Mouse (Mus musculus): Measurements from ENCODE around the gene Slc17a6. TPM values are rescaled to one million over a fixed set of nuclear protein-coding genes. Genes with fewer than 3 reads are reported as not detected.
A peak's percentile ranks its signal among the peaks of the same experiment; 100 is the strongest.

Gene Slc17a6
- polyA plus RNA-seq, 1 experiment from 2014 or later = 111 TPM

DNA sequence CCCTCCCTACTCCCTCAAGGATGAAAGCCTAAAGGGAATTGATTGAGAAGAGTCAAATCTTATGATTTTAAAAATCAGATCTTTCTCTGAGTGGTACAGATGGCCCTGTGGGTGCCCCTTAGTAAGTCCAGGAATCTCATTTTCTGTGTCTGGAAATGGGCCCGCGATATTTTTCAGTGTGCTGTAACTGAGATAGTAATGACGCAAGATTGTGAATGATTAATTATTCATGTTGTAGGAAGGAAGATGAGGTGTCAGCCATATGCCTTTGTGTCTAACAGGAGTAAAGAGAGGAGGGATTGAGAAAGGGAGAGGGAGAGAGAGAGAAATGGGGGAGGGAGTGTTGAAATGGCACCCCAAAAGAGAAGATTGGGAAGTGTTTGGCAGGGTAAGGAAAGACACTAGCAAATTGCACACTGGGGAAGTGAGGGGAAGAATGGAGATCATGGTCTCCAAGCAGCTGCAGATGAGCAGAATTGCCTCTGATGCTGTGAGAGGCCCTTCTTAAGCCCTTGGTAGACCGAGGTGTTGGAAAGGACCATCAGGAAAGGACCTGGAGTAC is 2.6 kb downstream of the Slc17a6 start:
- WGBS = 3% methylated on average over 4 of the region's 4 CpGs

DNA sequence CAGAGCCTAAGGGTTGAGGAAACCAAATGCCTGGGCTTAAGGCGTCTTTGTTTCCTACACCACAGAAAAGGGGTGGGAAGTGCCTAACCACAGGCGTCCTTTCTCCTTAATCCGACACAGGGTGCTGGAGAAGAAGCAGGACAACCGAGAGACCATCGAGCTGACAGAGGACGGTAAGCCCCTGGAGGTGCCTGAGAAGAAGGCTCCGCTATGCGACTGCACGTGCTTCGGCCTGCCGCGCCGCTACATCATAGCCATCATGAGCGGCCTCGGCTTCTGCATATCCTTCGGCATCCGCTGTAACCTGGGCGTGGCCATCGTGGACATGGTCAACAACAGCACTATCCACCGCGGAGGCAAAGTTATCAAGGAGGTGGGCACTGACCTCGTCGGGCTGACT is 3.4 kb downstream of the Slc17a6 start:
- no peaks in the 10 kb centered on the region; the same call in 1 of the 2 replicates for H3K4me1 ChIP-seq (replicated peaks; ENCODE audit: control insufficient read depth, insufficient read depth, low read length)
- H3K27me3 ChIP-seq (ENCODE audit: control insufficient read depth, insufficient read depth, low read length) = peaks cover 60% of the 10 kb centered on the region
- DNase-seq (ENCODE audit: low spot score) = no peak
- peak; percentile 18; the same call in 1 of the 2 replicates for ATAC-seq (ENCODE audit: low FRiP score)
- WGBS = under 1% methylated on average over 23 of the region's 23 CpGs
- peak overlapping the region; percentile 49 for H3K4me3 ChIP-seq (replicated peaks; ENCODE audit: low read length)
- H3K27ac ChIP-seq = peak overlapping the region; percentile 97
- peak overlapping the region; percentile 78 for H3K4me2 ChIP-seq (replicated peaks)
- no peaks in the 10 kb centered on the region for H3K9me3 ChIP-seq (ENCODE audit: control insufficient read depth, low read length)
- H3K9ac ChIP-seq = peak overlapping the region; percentile 78
- 0 out of 2 replicates have a peak, but pooled peaks cover 6% of the 10 kb centered on the region for H3K36me3 ChIP-seq (replicated peaks; ENCODE audit: control insufficient read depth, insufficient read depth)

More for the DNA sequence above, 2.6 kb downstream of the Slc17a6 start:
- H3K4me1 ChIP-seq (replicated peaks; ENCODE audit: control insufficient read depth, insufficient read depth, low read length) = peaks cover 2% of the 10 kb centered on the region; the same call in 1 of the 2 replicates
- H3K9ac ChIP-seq = peak overlapping the region; percentile 78
- H3K4me3 ChIP-seq (replicated peaks; ENCODE audit: low read length) = peak overlapping the region; percentile 49
- DNase-seq (ENCODE audit: low spot score) (peak; percentile 71), ATAC-seq (ENCODE audit: low FRiP score) (peak; percentile 44)
- peak overlapping the region; percentile 78 for H3K4me2 ChIP-seq (replicated peaks)
- H3K36me3 ChIP-seq (replicated peaks; ENCODE audit: control insufficient read depth, insufficient read depth) = 0 out of 2 replicates have a peak, but pooled peaks cover 6% of the 10 kb centered on the region
- H3K27ac ChIP-seq = peak overlapping the region; percentile 97
- H3K27me3 ChIP-seq (ENCODE audit: control insufficient read depth, insufficient read depth, low read length) = peaks cover 61% of the 10 kb centered on the region
- no peaks in the 10 kb centered on the region for H3K9me3 ChIP-seq (ENCODE audit: control insufficient read depth, low read length)

DNA sequence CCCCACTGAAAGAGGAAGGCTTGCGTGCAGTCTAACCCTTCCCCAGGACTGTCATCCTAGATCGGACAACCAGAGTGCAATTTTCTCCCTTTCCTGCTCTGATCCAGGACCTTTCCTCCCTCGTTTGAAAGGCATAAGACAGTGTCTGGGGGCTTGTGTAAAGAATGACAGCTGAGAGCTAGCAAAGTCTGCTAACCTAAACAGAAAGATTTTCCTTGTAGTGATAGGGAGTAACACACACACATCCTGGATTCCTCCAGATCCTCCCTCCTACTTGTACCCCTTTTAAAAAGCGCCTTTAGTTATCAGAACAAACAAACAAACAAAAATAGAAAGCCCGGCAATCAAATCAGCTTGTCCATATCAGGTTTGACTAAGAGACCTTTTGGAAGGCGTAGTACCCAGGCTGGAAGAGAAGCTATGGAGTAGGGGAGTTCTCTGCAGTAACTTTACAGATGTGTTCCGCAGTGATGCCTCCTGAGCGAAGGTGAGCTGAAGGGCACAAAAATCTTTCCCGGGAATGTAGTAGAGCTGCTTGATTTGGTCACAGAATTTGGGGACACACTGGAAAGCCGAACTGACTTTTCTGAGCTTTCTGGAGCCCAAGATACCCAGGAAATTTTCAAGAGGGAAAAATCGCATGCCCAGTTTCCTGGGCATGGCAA is 3.9 kb downstream of the Slc17a6 start:
- no peaks in the 10 kb centered on the region; the same call in 1 of the 2 replicates for H3K4me1 ChIP-seq (replicated peaks; ENCODE audit: control insufficient read depth, insufficient read depth, low read length)
- peak overlapping the region; percentile 97 for H3K27ac ChIP-seq

DNA sequence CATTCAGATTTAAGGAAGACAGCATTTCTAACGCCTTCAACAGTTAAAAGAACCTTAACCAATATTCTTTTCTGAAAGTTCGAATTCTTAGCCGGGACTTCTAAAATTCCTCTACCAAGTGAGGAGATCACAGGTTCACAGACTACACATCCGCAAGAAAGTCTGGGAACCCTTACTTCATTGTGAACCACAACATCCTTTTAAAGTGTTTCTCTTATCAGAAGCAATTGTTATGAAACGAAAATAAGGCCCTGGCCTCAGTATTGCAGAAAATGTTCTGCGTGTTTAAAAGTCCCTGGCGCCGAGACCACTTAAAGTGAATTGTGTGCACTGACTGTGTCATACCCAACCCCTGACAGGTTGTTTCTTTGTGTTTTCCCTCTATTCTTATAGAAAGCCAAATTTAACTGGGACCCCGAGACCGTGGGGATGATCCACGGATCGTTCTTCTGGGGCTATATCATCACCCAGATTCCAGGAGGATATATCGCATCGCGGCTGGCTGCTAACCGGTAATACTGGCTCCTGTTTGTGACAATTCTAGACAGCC is 4.7 kb downstream of the Slc17a6 start:
- H3K4me1 ChIP-seq (replicated peaks; ENCODE audit: control insufficient read depth, insufficient read depth, low read length) = no peaks in the 10 kb centered on the region; the same call in 1 of the 2 replicates
- H3K27ac ChIP-seq = peak overlapping the region; percentile 97
- peak overlapping the region; percentile 49 for H3K4me3 ChIP-seq (replicated peaks; ENCODE audit: low read length)
- peak overlapping the region; percentile 78 for H3K9ac ChIP-seq
- no peaks in the 10 kb centered on the region for H3K9me3 ChIP-seq (ENCODE audit: control insufficient read depth, low read length)
- ATAC-seq (ENCODE audit: low FRiP score) = no peak
- WGBS = under 1% methylated on average over 16 of the region's 16 CpGs
- H3K4me2 ChIP-seq (replicated peaks) = peak overlapping the region; percentile 78
- peak; percentile 59 for DNase-seq (ENCODE audit: low spot score)
- H3K36me3 ChIP-seq (replicated peaks; ENCODE audit: control insufficient read depth, insufficient read depth) = 0 out of 2 replicates have a peak, but pooled peaks cover 6% of the 10 kb centered on the region
- peaks cover 56% of the 10 kb centered on the region for H3K27me3 ChIP-seq (ENCODE audit: control insufficient read depth, insufficient read depth, low read length)

More for the DNA sequence above, 3.9 kb downstream of the Slc17a6 start:
- peaks cover 61% of the 10 kb centered on the region for H3K27me3 ChIP-seq (ENCODE audit: control insufficient read depth, insufficient read depth, low read length)
- H3K4me3 ChIP-seq (replicated peaks; ENCODE audit: low read length) = peak overlapping the region; percentile 49
- H3K36me3 ChIP-seq (replicated peaks; ENCODE audit: control insufficient read depth, insufficient read depth) = 0 out of 2 replicates have a peak, but pooled peaks cover 6% of the 10 kb centered on the region
- whole genome bisulfite sequencing = 2% methylated on average over 11 of the region's 11 CpGs
- H3K4me2 ChIP-seq (replicated peaks) = peak overlapping the region; percentile 78
- peak overlapping the region; percentile 78 for H3K9ac ChIP-seq
- no peaks in the 10 kb centered on the region for H3K9me3 ChIP-seq (ENCODE audit: control insufficient read depth, low read length)
- ATAC-seq (ENCODE audit: low FRiP score) (no peak), DNase-seq (ENCODE audit: low spot score) (peak; percentile 36)

DNA sequence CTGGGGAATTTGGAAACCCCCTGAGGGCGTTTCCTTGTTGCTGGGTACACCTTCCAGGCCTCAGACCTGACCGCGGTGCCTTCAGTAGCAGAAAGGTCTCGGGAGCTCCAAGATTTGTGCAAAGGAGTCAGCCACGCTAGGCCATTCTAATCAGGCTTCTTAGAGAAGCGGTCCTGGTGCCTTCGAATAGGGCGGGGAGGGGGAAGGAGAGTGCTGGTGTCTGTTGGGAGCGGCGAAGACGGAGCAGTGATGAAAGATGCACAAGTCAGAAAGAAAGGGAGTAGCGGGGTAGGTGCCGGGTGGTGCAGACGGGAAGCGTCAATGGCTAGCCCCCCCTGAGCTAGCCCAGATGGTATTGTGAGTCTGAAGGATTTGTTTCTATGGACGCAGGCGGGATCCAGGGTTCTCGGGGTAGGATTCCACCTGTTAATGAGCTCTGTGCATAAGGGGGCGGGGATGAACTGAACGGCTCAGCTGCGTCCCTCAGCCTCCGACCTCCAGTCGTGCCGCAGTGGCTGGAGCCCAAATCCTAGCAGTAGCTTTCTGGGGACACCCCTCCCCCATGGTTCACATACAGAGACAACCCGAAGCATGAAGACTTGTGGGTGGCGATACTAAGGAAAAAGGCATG is 5.3 kb downstream of the Slc17a6 start:
- H3K36me3 ChIP-seq (replicated peaks; ENCODE audit: control insufficient read depth, insufficient read depth) = 0 out of 2 replicates have a peak, but pooled peaks cover 6% of the 10 kb centered on the region
- peak overlapping the region; percentile 78 for H3K9ac ChIP-seq
- H3K27me3 ChIP-seq (ENCODE audit: control insufficient read depth, insufficient read depth, low read length) = peaks cover 51% of the 10 kb centered on the region
- WGBS = under 1% methylated on average over 26 of the region's 26 CpGs
- no peaks in the 10 kb centered on the region for H3K9me3 ChIP-seq (ENCODE audit: control insufficient read depth, low read length)
- no peaks in the 10 kb centered on the region; the same call in 1 of the 2 replicates for H3K4me1 ChIP-seq (replicated peaks; ENCODE audit: control insufficient read depth, insufficient read depth, low read length)
- ATAC-seq (ENCODE audit: low FRiP score) (peak; percentile 79), DNase-seq (ENCODE audit: low spot score) (peak; percentile 62)
- peak overlapping the region; percentile 78 for H3K4me2 ChIP-seq (replicated peaks)
- H3K27ac ChIP-seq = peak overlapping the region; percentile 97
- H3K4me3 ChIP-seq (replicated peaks; ENCODE audit: low read length) = peak overlapping the region; percentile 49

DNA sequence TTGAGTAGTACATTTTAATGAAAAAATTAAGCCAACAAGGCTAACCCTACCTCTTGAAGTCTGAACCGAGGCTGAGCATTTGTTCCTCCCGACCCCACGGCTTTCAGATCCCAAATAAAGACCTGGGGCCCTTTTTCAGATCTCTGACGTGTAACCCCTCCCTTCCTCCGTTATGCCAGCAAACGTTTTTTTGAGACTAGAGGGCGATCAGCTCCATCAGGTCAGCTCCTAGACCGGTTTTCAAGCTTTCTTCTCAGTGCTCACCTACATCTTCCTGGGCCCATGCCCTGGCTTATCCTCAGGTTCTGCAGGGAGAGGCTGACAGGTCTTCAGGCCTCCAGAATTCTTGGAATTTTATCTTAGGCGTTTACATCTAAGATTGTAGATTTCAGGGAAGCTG is 5.9 kb downstream of the Slc17a6 start:
- Histone ChIP-seq H3K27ac (peak overlapping the region; percentile 97), H3K4me3 (replicated peaks; ENCODE audit: low read length) (peak overlapping the region; percentile 49), H3K9ac (peak overlapping the region; percentile 78), H3K4me2 (replicated peaks) (peak overlapping the region; percentile 78), H3K9me3 (ENCODE audit: control insufficient read depth, low read length) (no peaks in the 10 kb centered on the region), H3K36me3 (replicated peaks; ENCODE audit: control insufficient read depth, insufficient read depth) (0 out of 2 replicates have a peak, but pooled peaks cover 6% of the 10 kb centered on the region), H3K4me1 (replicated peaks; ENCODE audit: control insufficient read depth, insufficient read depth, low read length) (no peaks in the 10 kb centered on the region; the same call in 1 of the 2 replicates), H3K27me3 (ENCODE audit: control insufficient read depth, insufficient read depth, low read length) (peaks cover 45% of the 10 kb centered on the region)
- ATAC-seq (ENCODE audit: low FRiP score) (no peak), DNase-seq (ENCODE audit: low spot score) (no peak)
- 0% methylated on average over 9 of the region's 9 CpGs for WGBS

DNA sequence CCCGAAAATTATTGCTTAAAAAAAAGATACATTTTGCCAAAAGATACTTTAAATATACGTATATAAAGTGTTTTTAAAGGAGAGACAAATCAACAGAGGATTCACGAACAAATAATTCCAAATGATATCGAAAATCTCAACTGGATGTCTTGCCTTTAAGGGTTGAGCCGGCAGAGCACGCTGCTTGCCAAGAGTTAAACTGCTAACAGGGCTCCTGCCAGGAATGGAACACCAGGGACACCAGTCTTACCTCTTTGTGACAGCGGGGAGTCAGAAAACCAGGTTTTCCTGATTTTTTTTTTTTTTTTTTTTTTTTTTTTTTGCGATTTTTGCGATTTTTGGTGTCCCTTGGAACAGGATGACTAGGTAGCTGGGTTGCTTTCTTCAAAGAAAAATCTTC is 6.5 kb downstream of the Slc17a6 start:
- DNase-seq (ENCODE audit: low spot score) (peak; percentile 45), ATAC-seq (ENCODE audit: low FRiP score) (no peak)
- H3K4me2 ChIP-seq (replicated peaks) = peak overlapping the region; percentile 78
- WGBS = under 1% methylated on average over 9 of the region's 9 CpGs
- peak overlapping the region; percentile 49 for H3K4me3 ChIP-seq (replicated peaks; ENCODE audit: low read length)
- H3K4me1 ChIP-seq (replicated peaks; ENCODE audit: control insufficient read depth, insufficient read depth, low read length) = peaks cover 6% of the 10 kb centered on the region; the same call in 1 of the 2 replicates
- 0 out of 2 replicates have a peak, but pooled peaks cover 6% of the 10 kb centered on the region for H3K36me3 ChIP-seq (replicated peaks; ENCODE audit: control insufficient read depth, insufficient read depth)
- H3K9ac ChIP-seq = peak overlapping the region; percentile 78
- H3K27ac ChIP-seq = peak overlapping the region; percentile 97
- peaks cover 40% of the 10 kb centered on the region for H3K27me3 ChIP-seq (ENCODE audit: control insufficient read depth, insufficient read depth, low read length)
- no peaks in the 10 kb centered on the region for H3K9me3 ChIP-seq (ENCODE audit: control insufficient read depth, low read length)

DNA sequence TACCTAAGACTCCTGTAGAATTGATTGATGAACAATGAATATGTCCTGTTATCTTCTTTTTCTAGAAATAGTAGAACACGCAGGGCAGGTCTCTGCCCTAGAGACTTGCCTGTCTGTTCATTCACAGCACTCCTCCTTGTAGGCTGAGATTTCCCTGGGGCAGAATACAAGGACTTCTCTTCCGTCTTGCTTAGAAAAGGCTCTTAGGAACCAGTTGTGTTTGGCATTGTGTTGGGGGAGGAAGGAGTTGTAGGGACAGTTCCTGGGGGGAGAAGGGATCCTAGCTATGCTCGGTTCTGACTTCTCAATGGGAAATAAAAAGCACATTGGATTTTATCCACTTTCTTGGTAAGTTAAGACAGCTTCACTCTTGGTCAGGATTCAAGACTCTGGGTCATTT is 7.4 kb downstream of the Slc17a6 start:
- peak overlapping the region; percentile 97 for H3K27ac ChIP-seq
- DNase-seq (ENCODE audit: low spot score) = no peak
- H3K4me2 ChIP-seq (replicated peaks) = peak overlapping the region; percentile 78
- 5% methylated on average over 3 of the region's 3 CpGs for WGBS
- H3K4me1 ChIP-seq (replicated peaks; ENCODE audit: control insufficient read depth, insufficient read depth, low read length) = peaks cover 7% of the 10 kb centered on the region; the same call in 1 of the 2 replicates
- no peak for ATAC-seq (ENCODE audit: low FRiP score)
- H3K4me3 ChIP-seq (replicated peaks; ENCODE audit: low read length) = peak overlapping the region; percentile 49
- H3K36me3 ChIP-seq (replicated peaks; ENCODE audit: control insufficient read depth, insufficient read depth) = 0 out of 2 replicates have a peak, but pooled peaks cover 6% of the 10 kb centered on the region
- peaks cover 32% of the 10 kb centered on the region for H3K27me3 ChIP-seq (ENCODE audit: control insufficient read depth, insufficient read depth, low read length)
- H3K9me3 ChIP-seq (ENCODE audit: control insufficient read depth, low read length) = no peaks in the 10 kb centered on the region
- peak overlapping the region; percentile 78 for H3K9ac ChIP-seq

Data from hindbrain, embryonic 14.5 days (tissue).